Mouse (Mus musculus) NIH3T3 (cell line): ENCODE data around the gene Lims1.

ENCODE experiments used
- DNase-seq: peaks from one replicate; pipeline ENCODE4 v3.0.0-alpha.2; 2012; ENCODE audit warnings: low read depth

Lims1 gene

DNA sequence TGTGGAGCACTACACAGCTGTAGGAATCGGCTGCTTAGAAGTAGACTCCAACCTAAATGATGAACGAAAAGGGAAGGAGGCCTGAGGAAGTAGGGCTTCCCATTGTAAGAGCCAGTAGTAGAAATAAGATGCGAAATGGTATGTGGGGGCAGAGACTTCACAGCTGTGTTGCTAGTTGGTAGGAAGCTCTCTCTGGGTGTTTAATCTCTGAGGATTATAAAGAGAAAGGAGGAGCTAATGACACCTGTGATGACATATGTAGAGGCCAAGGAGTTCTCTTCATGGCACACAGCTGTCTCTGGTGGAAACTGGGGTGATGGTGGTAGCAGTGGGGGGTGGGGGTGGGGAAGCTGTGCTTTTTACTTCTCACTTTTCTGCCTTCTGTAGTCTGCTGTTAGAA, 27.3 kb downstream of the Lims1 start:
- DNase-seq = no peak

GRCm38 (mm10) chr10:58351670-58352069, 28.4 kb downstream of the Lims1 start:
- DNase-seq = peak; percentile 25

GRCm38 (mm10) chr10:58352364-58352763, 29.1 kb downstream of the Lims1 start:
- no peak for DNase-seq

DNA sequence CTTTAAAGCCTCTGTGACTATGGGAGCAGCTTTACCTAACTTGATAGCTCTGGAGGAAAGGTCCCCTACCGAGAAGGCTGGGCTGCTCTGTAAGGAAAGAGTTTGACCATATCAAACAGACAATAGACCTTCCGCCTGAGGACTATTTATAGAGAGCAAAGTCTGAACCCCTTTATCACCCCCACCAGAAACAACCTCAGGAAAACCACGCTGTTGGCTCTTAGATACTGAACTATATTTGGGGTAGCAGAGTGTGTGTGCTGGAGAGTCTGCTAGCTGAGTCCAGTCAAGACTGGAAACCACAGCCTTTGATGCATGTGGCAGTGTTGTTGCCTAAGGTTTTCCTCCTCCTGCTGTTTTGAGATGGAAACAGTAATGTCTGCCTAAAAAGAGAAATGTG, 31.3 kb downstream of the Lims1 start:
- peak; percentile 54 for DNase-seq

GRCm38 (mm10) chr10:58356460-58356859, 33.2 kb downstream of the Lims1 start:
- DNase-seq = no peak

DNA sequence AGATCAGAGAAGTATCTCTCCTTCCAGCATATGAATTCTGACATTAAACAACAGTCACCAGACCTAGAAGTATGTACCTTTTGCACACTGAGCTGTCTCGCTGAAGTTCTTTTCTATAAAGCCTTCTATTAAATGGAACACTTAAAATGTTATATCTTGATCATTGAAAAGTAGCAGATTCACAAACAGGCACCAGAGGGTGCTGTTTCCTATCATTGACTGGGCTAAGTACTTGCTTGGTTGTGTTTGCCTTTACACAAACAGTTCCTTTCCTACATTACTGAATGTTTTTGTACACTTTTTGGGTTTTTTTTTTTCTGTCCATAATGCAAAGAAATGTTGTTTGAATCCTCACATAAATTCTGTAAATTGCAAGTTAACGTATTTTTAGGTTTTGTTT, 35.9 kb downstream of the Lims1 start:
- DNase-seq = peak; percentile 79

DNA sequence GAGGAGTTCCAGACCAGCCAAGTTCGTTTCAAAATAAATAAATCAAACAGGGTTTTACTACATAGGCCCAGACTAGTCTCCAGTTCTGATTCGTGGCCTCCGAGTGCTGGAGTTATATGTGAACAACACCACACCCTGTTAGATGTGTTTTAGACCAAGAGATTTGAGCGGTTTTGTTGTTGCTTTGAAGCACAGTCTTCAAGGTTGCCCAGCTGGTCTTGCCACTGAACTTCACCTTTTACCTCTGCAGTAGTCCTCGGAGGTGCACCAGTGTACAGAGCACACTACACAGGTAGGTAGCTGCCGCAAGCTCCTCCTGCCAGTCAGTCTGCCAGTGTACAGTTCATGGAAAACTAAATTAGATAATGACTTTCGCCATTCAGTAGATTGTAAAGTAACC, 36.7 kb downstream of the Lims1 start:
- DNase-seq = no peak

GRCm38 (mm10) chr10:58362745-58363144, 39.5 kb downstream of the Lims1 start:
- peak; percentile 50 for DNase-seq

DNA sequence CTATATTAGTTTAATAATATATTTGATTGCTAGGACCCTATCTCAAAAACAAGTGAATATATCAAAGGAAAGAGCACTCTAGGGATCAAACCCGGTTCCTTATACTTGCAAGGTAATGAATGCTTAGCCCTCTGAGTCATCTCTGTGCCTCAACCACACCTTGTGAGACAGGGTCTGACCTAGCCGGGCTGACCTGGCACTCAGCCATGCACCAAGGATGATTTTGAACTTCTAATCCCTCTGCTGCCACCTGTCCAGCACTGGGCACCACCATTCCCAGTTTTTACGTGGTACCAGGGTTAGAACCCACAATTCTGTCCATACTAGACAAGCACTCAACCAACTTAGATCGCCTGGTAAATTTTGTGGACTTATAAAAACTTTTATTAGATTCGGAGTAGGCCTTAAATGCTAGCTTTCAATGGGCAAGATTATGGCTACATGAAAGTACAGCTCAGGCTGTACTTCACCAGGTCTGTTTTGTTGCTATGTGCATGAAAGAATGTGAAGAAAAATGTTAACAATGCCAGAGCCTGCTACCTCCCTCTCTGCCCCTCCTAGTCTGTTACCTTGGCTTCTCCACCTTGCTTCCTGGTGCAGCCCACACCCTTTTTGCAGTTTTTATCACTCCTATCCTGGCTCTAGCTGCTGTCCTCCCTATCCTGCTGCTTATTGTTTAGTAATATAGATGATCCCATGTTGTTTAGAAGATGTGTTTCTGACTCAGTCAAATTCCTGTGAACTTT, 41.7 kb downstream of the Lims1 start:
- DNase-seq = no peak

GRCm38 (mm10) chr10:58368791-58369706, 45.8 kb downstream of the Lims1 start:
- no peak for DNase-seq

DNA sequence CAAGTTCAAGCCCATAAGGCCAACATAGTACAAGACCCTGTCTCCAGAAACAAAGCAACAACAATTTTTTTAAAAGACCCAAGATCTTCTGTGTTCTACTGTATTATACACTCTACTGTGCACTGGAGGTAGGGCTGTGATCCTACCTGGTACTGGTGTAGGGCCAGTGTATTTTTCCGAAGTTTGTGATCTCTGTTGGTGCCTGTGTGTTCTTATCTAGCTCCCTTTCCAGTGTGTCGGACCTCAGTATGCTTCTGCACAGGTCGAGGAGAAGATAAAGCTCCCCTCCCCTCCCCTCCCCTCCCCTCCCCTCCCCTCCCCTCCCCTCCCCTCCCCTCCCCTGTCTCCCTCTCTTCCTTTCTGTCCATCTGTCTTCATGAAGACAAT, 46.4 kb downstream of the Lims1 start:
- DNase-seq = no peak

- DNase-seq = no peak
Observed at GRCm38 (mm10) chr10:58370143-58370542, 46.9 kb downstream of the Lims1 start.

DNA sequence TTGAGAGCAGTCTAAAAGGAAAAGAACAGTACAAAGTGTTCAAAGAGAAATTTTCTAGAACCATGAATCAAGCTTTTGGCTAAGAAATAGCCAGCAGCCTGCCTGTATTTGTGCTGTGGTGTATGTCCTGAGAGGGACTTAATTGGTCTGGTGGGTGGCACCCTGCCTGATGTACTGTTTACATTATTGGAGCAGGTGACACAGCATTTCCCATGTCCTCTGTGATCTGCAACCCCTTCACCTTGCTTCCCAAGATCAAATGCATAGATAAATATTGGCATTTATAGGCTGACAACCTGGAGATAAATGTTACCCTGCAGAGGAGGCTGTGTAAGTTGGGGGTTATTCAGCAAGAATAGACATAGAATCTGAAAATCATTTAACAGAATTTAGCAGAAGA, 47.3 kb downstream of the Lims1 start:
- DNase-seq = no peak

GRCm38 (mm10) chr10:58371279-58371842, 48.1 kb downstream of the Lims1 start:
- no peak for DNase-seq

DNA sequence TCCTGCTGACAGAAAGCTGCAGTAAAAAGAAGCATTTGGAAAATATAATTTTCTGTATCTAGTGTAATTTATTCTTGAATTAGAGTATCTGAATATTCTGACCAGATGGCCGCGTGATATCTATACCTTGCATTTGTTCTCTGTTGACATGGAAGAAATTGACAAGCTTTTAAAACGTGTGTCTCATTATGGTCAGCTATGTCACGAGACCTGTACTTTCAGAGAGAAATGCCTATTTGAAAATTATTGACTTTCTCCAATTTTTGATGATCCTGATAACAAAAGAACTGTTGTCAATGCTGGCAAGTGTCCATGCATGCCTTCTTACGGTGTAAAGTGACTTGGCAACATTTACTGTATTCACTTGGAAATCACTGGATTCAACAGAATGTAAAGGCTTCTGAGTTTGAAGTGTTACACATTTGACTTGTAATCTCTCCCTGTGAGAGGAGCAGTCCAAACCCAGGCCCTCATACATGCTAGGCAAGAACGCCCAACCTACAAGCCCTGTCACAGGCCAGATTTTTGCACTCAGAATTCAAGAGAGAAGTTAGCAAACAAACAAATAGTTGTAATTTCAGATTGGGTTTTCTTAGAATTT, 49.3 kb downstream of the Lims1 start:
- peak; percentile 22 for DNase-seq

DNA sequence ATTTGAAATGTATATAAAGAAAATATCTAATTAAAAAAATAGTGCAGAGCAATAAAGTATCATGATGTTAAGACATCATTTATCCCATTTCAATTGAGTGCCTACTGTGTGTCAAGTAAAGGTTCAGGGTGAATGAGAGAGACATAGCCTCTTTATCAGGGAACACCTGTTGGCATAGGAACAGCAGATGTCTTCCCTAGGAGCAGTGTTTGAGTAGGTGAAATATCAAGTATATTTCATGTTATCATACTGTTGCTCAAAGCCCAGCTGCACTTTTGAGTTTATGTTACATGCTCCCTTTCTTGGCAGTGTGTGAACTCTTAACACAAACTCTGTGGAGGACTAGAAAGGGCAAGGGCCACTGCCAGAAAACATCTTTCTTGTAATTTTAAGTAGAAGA, 50.6 kb downstream of the Lims1 start:
- no peak for DNase-seq

GRCm38 (mm10) chr10:58377592-58378197, 54.4 kb downstream of the Lims1 start:
- peak; percentile 86 for DNase-seq

- peak; percentile 47 for DNase-seq
Observed at GRCm38 (mm10) chr10:58378380-58378779, 55.1 kb downstream of the Lims1 start.

GRCm38 (mm10) chr10:58379699-58380098, 56.4 kb downstream of the Lims1 start:
- DNase-seq = no peak

DNA sequence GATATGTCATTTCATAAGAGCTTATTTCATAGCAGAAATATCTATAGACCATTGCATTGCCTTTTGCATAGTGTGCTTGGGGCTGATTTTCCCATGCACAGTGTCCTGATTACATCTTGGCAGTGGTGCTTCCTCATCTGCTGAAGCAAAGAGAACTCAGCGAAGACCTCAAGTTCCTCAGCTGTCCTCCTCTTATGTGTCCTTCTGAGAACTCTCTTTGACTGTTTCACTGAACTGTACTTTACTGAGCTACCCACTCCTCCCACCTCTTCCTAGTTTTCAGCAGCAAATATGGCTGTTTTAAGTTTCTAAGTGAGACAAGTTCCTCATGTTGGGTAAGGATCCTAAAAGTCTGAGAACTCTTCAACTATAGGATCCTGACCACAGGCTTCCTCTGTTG, 58.6 kb downstream of the Lims1 start:
- no peak for DNase-seq

DNA sequence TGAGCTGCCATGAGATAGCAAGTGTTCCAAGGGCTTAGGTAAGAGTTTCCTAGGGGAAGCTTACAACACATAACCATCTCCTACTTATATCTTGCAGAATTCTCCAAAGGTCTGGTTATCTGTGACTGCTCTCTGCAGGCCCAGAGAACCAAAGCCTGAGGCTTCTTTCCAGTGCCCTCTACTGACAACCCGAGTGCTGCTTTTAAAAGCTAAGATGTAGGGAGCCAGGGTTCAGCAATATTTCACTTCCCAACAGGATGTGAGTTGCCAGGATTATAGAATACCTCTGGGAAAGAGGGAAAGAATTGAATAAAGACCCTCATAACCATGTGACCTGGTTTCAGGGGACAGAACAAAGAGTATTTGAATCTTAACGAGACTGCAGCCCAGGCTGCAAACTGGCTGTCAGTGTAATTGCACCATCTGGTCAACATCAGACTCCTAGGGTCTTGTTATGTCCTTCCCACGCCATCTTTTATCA, 59.4 kb downstream of the Lims1 start:
- DNase-seq = peak; percentile 50

DNA sequence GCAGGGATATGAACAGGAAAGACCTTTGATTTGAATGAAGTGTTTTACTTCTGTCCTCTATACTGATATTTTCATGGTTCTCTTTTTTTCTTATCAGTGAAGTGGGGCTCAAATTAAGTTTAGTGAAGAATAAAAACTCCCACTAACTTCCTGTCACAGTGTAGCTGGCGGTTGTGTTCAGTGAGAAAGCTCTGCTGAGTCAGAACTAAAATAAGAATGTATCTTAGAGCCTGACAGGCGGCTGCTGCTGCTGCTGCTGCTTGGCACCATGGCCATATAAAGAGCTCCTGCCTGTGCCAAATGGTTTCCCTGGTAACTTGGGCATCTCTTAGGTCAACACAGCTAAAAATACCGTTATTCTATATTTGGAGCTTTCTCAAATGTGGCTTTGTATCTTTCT, 60.0 kb downstream of the Lims1 start:
- peak; percentile 91 for DNase-seq
